Mouse (Mus musculus): ENCODE results near the gene Zbtb2. TPM values are rescaled to one million over a fixed set of nuclear protein-coding genes. Genes with fewer than 3 reads are reported as not detected.
"Not testable (repeated sequence)": the region's sequence is repeated elsewhere in the genome, so short reads cannot be mapped to it uniquely, and the experiment has no call there.

The Zbtb2 gene
- polyA plus RNA-seq (2015; fragmentation: Nextera tagmentation; extraction: Ambion mirVana), result 15.3 and 15.5 TPM in 2 replicates

DNA sequence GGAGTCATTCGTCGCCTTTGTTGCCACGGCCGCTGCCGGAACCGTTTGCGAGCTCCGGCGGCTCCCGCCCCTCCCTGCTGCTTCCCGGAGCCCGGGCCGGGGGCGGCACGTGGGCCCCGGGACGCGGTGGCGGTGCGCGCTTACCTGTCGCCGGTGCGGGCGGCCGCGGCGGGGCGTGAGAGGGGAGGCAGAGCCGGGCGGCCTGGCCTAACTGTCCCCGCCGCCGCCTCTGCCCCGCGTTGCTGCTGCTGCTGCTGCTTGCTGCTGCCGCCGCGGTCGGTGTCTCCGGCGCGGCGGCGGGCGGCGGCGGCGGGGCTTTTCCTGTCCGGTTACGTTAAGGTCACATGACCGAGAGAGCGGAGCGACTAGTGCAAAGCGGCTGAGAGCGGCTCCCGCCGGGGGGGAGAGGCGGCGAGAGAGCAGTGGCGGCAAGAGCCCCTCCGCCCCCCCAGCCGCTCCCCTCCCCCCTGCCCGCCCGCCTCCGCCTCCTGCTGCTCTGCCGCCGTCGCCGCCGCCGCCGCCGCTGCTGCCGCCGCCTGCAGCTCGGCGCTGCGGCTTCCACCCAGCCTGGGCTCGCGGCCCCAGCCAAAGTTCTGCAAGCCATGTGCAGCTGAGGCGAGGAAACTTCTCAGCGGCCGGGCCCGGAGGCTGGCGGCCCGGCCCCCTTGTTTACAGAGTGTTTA is at the start of gene Zbtb2:
Gene Zbtb2 (minus strand): TSS at position 408 of the 683 bp plus-strand sequence.
- Histone ChIP-seq H3K27me3 (no peaks in the 10 kb centered on the region), H3K4me3 (peak within 1 kb of the TSS; percentile 98), H3K4me1 (peaks cover 40% of the 10 kb centered on the region), H3K9ac (peak within 1 kb of the TSS; percentile 98), H3K9me3 (no peaks in the 10 kb centered on the region), H3K27ac (peak within 1 kb of the TSS; percentile 99), H3K4me2 (peak within 1 kb of the TSS; percentile 84), H3K36me3 (peaks cover 1% of the 10 kb centered on the region)
- no peak for ATAC-seq (ENCODE audit: insufficient number of reproducible peaks, insufficient read depth, low FRiP score, low TSS enrichment, low read depth)
- under 1% methylated on average over 65 of the region's 87 CpGs for WGBS

GRCm38 (mm10) chr10:4435416-4435815 is 47.5 kb upstream of the Zbtb2 start:
- H3K9me3 ChIP-seq, result no peaks in the 10 kb centered on the region
- no peak overlapping the region for H3K27ac ChIP-seq
- no peak overlapping the region for H3K4me3 ChIP-seq
- peaks cover 30% of the 10 kb centered on the region for H3K36me3 ChIP-seq
- no peak overlapping the region for H3K9ac ChIP-seq
- peaks cover 14% of the 10 kb centered on the region for H3K4me1 ChIP-seq
- H3K4me2 ChIP-seq, result no peak overlapping the region
- H3K27me3 ChIP-seq, result no peaks in the 10 kb centered on the region
- WGBS, result 75% methylated on average over 3 of the region's 3 CpGs
- ATAC-seq (ENCODE audit: insufficient number of reproducible peaks, insufficient read depth, low FRiP score, low TSS enrichment, low read depth), result no peak

- not testable (repeated sequence) for ATAC-seq (ENCODE audit: insufficient number of reproducible peaks, insufficient read depth, low FRiP score, low TSS enrichment, low read depth); H3K4me3 ChIP-seq; H3K27me3 ChIP-seq; H3K9me3 ChIP-seq; H3K9ac ChIP-seq; H3K27ac ChIP-seq
- peaks cover 14% of the 10 kb centered on the region for H3K4me1 ChIP-seq
- 82% methylated on average over 2 of the region's 2 CpGs for WGBS
- peaks cover 16% of the 10 kb centered on the region; the same call in 1 of the 2 replicates for H3K36me3 ChIP-seq
- peak overlapping the region; percentile 63 for H3K4me2 ChIP-seq
Measured at GRCm38 (mm10) chr10:4433871-4434270, 46.0 kb upstream of the Zbtb2 start.

- Histone ChIP-seq H3K27ac (peak overlapping the region; percentile 90), H3K4me3 (peak overlapping the region; percentile 71), H3K36me3 (peaks cover 16% of the 10 kb centered on the region; the same call in 1 of the 2 replicates), H3K27me3 (no peaks in the 10 kb centered on the region), H3K9ac (peak overlapping the region; percentile 83), H3K4me2 (peak overlapping the region; percentile 63), H3K9me3 (no peaks in the 10 kb centered on the region), H3K4me1 (peaks cover 14% of the 10 kb centered on the region)
- WGBS, result 7% methylated on average over 19 of the region's 19 CpGs
- ATAC-seq (ENCODE audit: insufficient number of reproducible peaks, insufficient read depth, low FRiP score, low TSS enrichment, low read depth), result no peak
Measured at GRCm38 (mm10) chr10:4432996-4433755, 45.3 kb upstream of the Zbtb2 start.

DNA sequence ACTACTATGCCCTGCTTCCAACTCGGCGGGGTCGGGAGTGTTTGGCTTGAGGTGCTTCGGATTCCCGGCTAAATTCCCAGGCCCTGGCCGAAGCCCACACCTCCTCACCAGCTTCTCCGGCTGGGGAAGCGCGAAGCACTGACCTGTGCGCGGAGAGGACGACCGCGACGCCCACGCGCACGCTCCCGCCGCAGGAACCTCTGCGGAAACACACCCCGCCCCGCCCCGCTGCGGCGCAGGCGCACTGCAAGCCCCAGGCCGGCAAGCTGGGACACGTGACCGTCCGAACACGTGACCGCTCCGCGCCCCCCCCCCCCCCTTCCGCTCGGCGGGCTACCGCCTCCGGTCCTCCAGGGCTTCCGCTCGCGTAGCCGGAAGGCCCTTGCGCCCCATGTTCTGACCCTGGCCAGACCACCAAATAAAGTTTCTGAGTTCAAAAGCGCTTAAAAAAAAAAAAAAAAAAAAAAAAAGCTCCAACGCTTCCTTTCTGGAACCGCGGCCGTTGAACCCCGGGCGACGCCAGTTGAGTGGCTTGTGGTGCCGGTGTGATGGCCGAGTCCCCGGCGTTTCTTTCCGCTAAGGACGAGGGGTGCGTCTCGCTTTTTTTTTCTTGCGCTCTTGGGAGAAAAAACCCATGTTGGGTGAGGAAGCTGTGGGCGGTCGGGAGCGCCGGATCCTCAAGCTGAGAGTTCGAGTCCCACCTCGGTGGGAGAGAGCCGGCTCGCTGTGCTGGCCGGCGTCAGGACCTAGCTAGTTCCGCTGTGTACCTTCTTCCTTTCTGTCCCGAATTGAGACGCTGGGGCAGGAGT is 44.4 kb upstream of the Zbtb2 start, which contains the start of the genes Rmnd1 and Armt1:
Gene Rmnd1 (minus strand): TSS at position 266 of the 809 bp plus-strand sequence.
Gene Armt1 (plus strand): TSS at position 345 of the 809 bp plus-strand sequence.
- H3K4me2 ChIP-seq, result peak within 1 kb of the TSS; percentile 75
- H3K4me3 ChIP-seq, result peak within 1 kb of the TSS; percentile 71
- no peaks in the 10 kb centered on the region for H3K9me3 ChIP-seq
- peaks cover 23% of the 10 kb centered on the region for H3K36me3 ChIP-seq
- peak within 1 kb of the TSS; percentile 83 for H3K9ac ChIP-seq
- peak; percentile 90 for ATAC-seq (ENCODE audit: insufficient number of reproducible peaks, insufficient read depth, low FRiP score, low TSS enrichment, low read depth)
- WGBS, result under 1% methylated on average over 74 of the region's 75 CpGs
- no peaks in the 10 kb centered on the region for H3K27me3 ChIP-seq
- H3K4me1 ChIP-seq, result peaks cover 14% of the 10 kb centered on the region
- H3K27ac ChIP-seq, result peak within 1 kb of the TSS; percentile 90

GRCm38 (mm10) chr10:4431746-4432122 is 43.8 kb upstream of the Zbtb2 start:
- WGBS, result 11% methylated on average over 5 of the region's 5 CpGs

DNA sequence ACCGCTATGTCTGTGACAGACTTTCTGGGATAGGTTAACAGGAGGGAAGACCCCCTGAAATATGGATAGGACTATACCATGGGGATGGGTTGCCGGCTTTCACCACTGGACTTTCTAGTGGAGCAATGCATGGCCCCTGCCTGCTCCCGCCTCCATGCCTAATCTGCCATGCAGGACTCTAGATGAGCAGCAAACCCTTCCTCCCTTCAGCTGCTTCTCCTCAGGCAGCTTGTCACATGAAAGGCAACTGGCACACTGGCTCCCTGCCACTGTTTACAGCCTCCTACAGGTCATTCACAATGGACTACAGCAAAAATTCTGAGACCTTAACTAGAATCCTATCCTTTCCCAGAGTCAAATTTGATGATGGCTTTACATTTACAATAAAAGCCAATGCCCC is 42.9 kb upstream of the Zbtb2 start:
- 89% methylated on average over 3 of the region's 3 CpGs for WGBS
- peak overlapping the region; percentile 83 for H3K9ac ChIP-seq
- H3K9me3 ChIP-seq, result no peaks in the 10 kb centered on the region
- peaks cover 14% of the 10 kb centered on the region for H3K4me1 ChIP-seq
- H3K4me2 ChIP-seq, result peak overlapping the region; percentile 75
- no peaks in the 10 kb centered on the region for H3K27me3 ChIP-seq
- no peak for ATAC-seq (ENCODE audit: insufficient number of reproducible peaks, insufficient read depth, low FRiP score, low TSS enrichment, low read depth)
- H3K4me3 ChIP-seq, result peak overlapping the region; percentile 71
- no peak overlapping the region for H3K27ac ChIP-seq
- H3K36me3 ChIP-seq, result peaks cover 31% of the 10 kb centered on the region

More at GRCm38 (mm10) chr10:4431746-4432122, 43.8 kb upstream of the Zbtb2 start:
- Histone ChIP-seq H3K36me3 (peaks cover 26% of the 10 kb centered on the region), H3K4me1 (peaks cover 14% of the 10 kb centered on the region), H3K9me3 (no peaks in the 10 kb centered on the region), H3K4me2 (peak overlapping the region; percentile 75), H3K27me3 (no peaks in the 10 kb centered on the region), H3K9ac (peak overlapping the region; percentile 83), H3K4me3 (peak overlapping the region; percentile 71), H3K27ac (no peak overlapping the region; the same call in 1 of the 2 replicates)
- ATAC-seq (ENCODE audit: insufficient number of reproducible peaks, insufficient read depth, low FRiP score, low TSS enrichment, low read depth), result peak; percentile 16; the same call in 1 of the 2 replicates

DNA sequence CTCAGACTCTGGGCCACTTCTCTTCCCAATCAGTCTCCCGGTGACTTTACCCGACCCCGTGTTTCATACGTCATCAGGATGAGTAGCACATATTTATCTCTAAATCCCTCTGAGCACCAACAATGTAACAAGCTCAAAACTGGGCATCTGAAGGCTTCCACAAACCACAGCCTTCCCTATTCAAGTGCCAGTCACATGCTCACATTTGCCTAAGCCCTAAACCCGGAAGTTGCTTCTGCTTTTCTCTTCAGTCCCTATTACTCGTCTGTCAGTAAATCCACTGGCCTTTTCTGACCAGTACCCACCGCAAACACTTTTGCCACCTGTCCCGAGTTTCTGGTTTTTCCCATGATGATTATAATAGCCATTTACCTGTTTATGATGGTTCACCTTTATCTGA is 42.5 kb upstream of the Zbtb2 start:
- no peaks in the 10 kb centered on the region for H3K9me3 ChIP-seq
- H3K4me2 ChIP-seq, result peak overlapping the region; percentile 75; the same call in 1 of the 2 replicates
- no peaks in the 10 kb centered on the region for H3K27me3 ChIP-seq
- no peak overlapping the region for H3K4me3 ChIP-seq
- H3K36me3 ChIP-seq, result peaks cover 31% of the 10 kb centered on the region
- WGBS, result 89% methylated on average over 8 of the region's 8 CpGs
- H3K9ac ChIP-seq, result peak overlapping the region; percentile 83
- H3K4me1 ChIP-seq, result peaks cover 14% of the 10 kb centered on the region
- no peak overlapping the region for H3K27ac ChIP-seq
- ATAC-seq (ENCODE audit: insufficient number of reproducible peaks, insufficient read depth, low FRiP score, low TSS enrichment, low read depth), result no peak

GRCm38 (mm10) chr10:4425245-4425644 is 37.3 kb upstream of the Zbtb2 start:
- Histone ChIP-seq H3K27me3 (no peaks in the 10 kb centered on the region), H3K36me3 (peaks cover 61% of the 10 kb centered on the region), H3K27ac (no peak overlapping the region), H3K9me3 (no peaks in the 10 kb centered on the region), H3K9ac (no peak overlapping the region), H3K4me1 (no peaks in the 10 kb centered on the region), H3K4me2 (no peak overlapping the region), H3K4me3 (no peak overlapping the region)
- 81% methylated on average over 8 of the region's 8 CpGs for WGBS
- ATAC-seq (ENCODE audit: insufficient number of reproducible peaks, insufficient read depth, low FRiP score, low TSS enrichment, low read depth), result no peak

GRCm38 (mm10) chr10:4407191-4407590 is 19.3 kb upstream of the Zbtb2 start:
- Histone ChIP-seq H3K36me3 (peaks cover 66% of the 10 kb centered on the region), H3K9ac (no peak overlapping the region), H3K27me3 (no peaks in the 10 kb centered on the region), H3K4me3 (no peak overlapping the region), H3K27ac (no peak overlapping the region), H3K4me2 (no peak overlapping the region), H3K4me1 (no peaks in the 10 kb centered on the region), H3K9me3 (no peaks in the 10 kb centered on the region)
- no peak for ATAC-seq (ENCODE audit: insufficient number of reproducible peaks, insufficient read depth, low FRiP score, low TSS enrichment, low read depth)
- 91% methylated on average over 1 of the region's 1 CpGs for WGBS

GRCm38 (mm10) chr10:4405511-4405910 is 17.6 kb upstream of the Zbtb2 start:
- Histone ChIP-seq H3K9ac (no peak overlapping the region), H3K4me1 (no peaks in the 10 kb centered on the region), H3K27ac (no peak overlapping the region), H3K4me2 (no peak overlapping the region), H3K36me3 (peaks cover 57% of the 10 kb centered on the region), H3K9me3 (no peaks in the 10 kb centered on the region), H3K4me3 (no peak overlapping the region), H3K27me3 (no peaks in the 10 kb centered on the region)
- no peak for ATAC-seq (ENCODE audit: insufficient number of reproducible peaks, insufficient read depth, low FRiP score, low TSS enrichment, low read depth)
- WGBS, result 89% methylated on average over 5 of the region's 5 CpGs

All from embryonic facial prominence, embryonic 13.5 days (tissue).